Mouse (Mus musculus) midbrain, embryonic 13.5 days (tissue): ENCODE results near the gene Grip1. TPM values are rescaled to one million over a fixed set of nuclear protein-coding genes. Genes with fewer than 3 reads are reported as not detected.

ENCODE experiments used
- ATAC-seq: fragments of 200-750 bp; cut with Nextera tagmentation; 2 replicates; pipeline ENCODE4 v1.8.0; 2017; ENCODE audit warnings: mild to moderate bottlenecking, moderate TSS enrichment, moderate library complexity
- H3K27ac ChIP-seq: fragments of 300-500 bp; sonication (generic); 2 replicates; pipeline ENCODE4 v1.5.1; 2015; ENCODE audit warnings: inconsistent platforms, mild to moderate bottlenecking, moderate library complexity
- H3K27me3 ChIP-seq: fragments of 300-500 bp; sonication (generic); 2 replicates; pipeline ENCODE4 v1.6.1; 2015; ENCODE audit warnings: mild to moderate bottlenecking, inconsistent platforms
- H3K36me3 ChIP-seq: fragments of 300-500 bp; sonication (generic); 2 replicates; pipeline ENCODE4 v1.6.1; 2015; ENCODE audit warnings: mild to moderate bottlenecking, inconsistent platforms
- H3K4me1 ChIP-seq: fragments of 300-500 bp; sonication (generic); replicated peaks from 2 replicates; pipeline ENCODE4 v1.6.1; 2015; ENCODE audit warnings: inconsistent platforms
- H3K4me2 ChIP-seq: fragments of 300-500 bp; sonication (generic); replicated peaks from 2 replicates; pipeline ENCODE4 v1.6.1; 2015; ENCODE audit warnings: moderate library complexity, mild to moderate bottlenecking, inconsistent platforms
- H3K4me3 ChIP-seq: fragments of 300-500 bp; sonication (generic); replicated peaks from 2 replicates; pipeline ENCODE4 v1.5.1; 2015; ENCODE audit warnings: mild to moderate bottlenecking, inconsistent platforms
- H3K9ac ChIP-seq: fragments of 300-500 bp; sonication (generic); replicated peaks from 2 replicates; pipeline ENCODE4 v1.6.1; 2015; ENCODE audit warnings: mild to moderate bottlenecking, inconsistent platforms
- H3K9me3 ChIP-seq: fragments of 300-500 bp; sonication (generic); 2 replicates; pipeline ENCODE4 v1.6.1; 2016; ENCODE audit warnings: mild to moderate bottlenecking, inconsistent platforms
- whole genome bisulfite sequencing: fragments of 180-500 bp; shearing (Covaris S2); methylation state at CpG from one replicate; pipeline ENCODE4 v1.1.7; 2015; 5-methylcytosine and 5-hydroxymethylcytosine counted together
- polyA plus RNA-seq: library from polyadenylated mRNA; unstranded; fragments of >200 nt; fragmentation: Nextera tagmentation; extraction: Ambion mirVana; gene quantifications from 2 replicates; pipeline ENCODE4 v1.2.1, GENCODE M21; 2015

Gene Grip1
- polyA plus RNA-seq, 1 experiment from 2014 or later = 14.4 TPM

GRCm38 (mm10) chr10:119631966-119632365 is 178.3 kb downstream of the Grip1 start:
- H3K27me3 ChIP-seq = no peaks in the 10 kb centered on the region
- no peak for ATAC-seq
- WGBS = 82% methylated on average over 9 of the region's 9 CpGs
- H3K9ac ChIP-seq = no peak overlapping the region
- no peaks in the 10 kb centered on the region for H3K9me3 ChIP-seq
- no peak overlapping the region for H3K4me2 ChIP-seq
- no peaks in the 10 kb centered on the region for H3K36me3 ChIP-seq
- H3K4me1 ChIP-seq = 0 out of 2 replicates have a peak, but pooled peaks cover 5% of the 10 kb centered on the region
- no peak overlapping the region for H3K27ac ChIP-seq
- no peak overlapping the region for H3K4me3 ChIP-seq

GRCm38 (mm10) chr10:119634544-119634943 is 180.9 kb downstream of the Grip1 start:
- H3K9me3 ChIP-seq = no peaks in the 10 kb centered on the region
- H3K4me2 ChIP-seq = no peak overlapping the region
- H3K9ac ChIP-seq = no peak overlapping the region
- ATAC-seq = no peak
- H3K27ac ChIP-seq = no peak overlapping the region
- 78% methylated on average over 6 of the region's 6 CpGs for WGBS
- 0 out of 2 replicates have a peak, but pooled peaks cover 6% of the 10 kb centered on the region for H3K4me1 ChIP-seq
- no peaks in the 10 kb centered on the region for H3K36me3 ChIP-seq
- no peak overlapping the region for H3K4me3 ChIP-seq
- no peaks in the 10 kb centered on the region for H3K27me3 ChIP-seq

DNA sequence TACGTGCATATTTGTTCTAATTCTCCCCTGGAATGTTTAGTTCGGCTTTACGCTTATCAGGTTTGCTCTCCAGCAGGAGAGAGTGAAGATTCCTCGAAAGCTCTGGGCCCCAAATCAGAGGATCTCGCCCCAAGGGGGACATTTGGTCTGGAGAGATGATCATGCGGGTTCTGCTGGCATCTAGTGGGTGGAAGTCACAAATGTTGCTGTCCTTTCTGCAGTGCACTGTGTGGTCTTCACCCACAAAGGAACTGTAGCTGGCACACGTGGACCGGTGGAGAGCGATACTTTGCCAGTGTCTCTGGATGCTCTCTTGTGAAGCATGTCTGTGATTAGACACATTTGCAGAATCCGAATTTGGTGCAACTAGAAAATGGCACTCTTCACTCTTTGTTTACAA is 186.9 kb downstream of the Grip1 start:
- no peaks in the 10 kb centered on the region for H3K27me3 ChIP-seq
- H3K36me3 ChIP-seq = no peaks in the 10 kb centered on the region
- H3K4me2 ChIP-seq = no peak overlapping the region
- H3K4me3 ChIP-seq = no peak overlapping the region
- H3K27ac ChIP-seq = no peak overlapping the region
- H3K4me1 ChIP-seq = peaks cover 25% of the 10 kb centered on the region
- no peaks in the 10 kb centered on the region for H3K9me3 ChIP-seq
- ATAC-seq = peak; percentile 37; the same call in 1 of the 2 replicates
- no peak overlapping the region for H3K9ac ChIP-seq
- 86% methylated on average over 10 of the region's 10 CpGs for WGBS

- no peak overlapping the region for H3K9ac ChIP-seq
- no peaks in the 10 kb centered on the region for H3K27me3 ChIP-seq
- no peak; the same call in 1 of the 2 replicates for ATAC-seq
- no peak overlapping the region for H3K27ac ChIP-seq
- H3K36me3 ChIP-seq = no peaks in the 10 kb centered on the region
- H3K4me1 ChIP-seq = peaks cover 27% of the 10 kb centered on the region
- H3K4me3 ChIP-seq = no peak overlapping the region
- 55% methylated on average over 12 of the region's 12 CpGs for WGBS
- H3K9me3 ChIP-seq = no peaks in the 10 kb centered on the region
- no peak overlapping the region for H3K4me2 ChIP-seq
Observed at GRCm38 (mm10) chr10:119641011-119641410, 187.4 kb downstream of the Grip1 start.

GRCm38 (mm10) chr10:119644289-119644688 is 190.7 kb downstream of the Grip1 start:
- H3K4me2 ChIP-seq = no peak overlapping the region
- 37% methylated on average over 5 of the region's 5 CpGs for WGBS
- H3K9me3 ChIP-seq = no peaks in the 10 kb centered on the region
- H3K4me1 ChIP-seq = peaks cover 24% of the 10 kb centered on the region
- H3K27me3 ChIP-seq = no peaks in the 10 kb centered on the region
- no peak overlapping the region for H3K4me3 ChIP-seq
- no peaks in the 10 kb centered on the region for H3K36me3 ChIP-seq
- 0 out of 2 replicates have a peak overlapping the region, but pooled peaks have one; percentile 2 for H3K27ac ChIP-seq
- H3K9ac ChIP-seq = no peak overlapping the region
- 0 out of 2 replicates have a peak, but pooled peaks have one; percentile 46 for ATAC-seq

GRCm38 (mm10) chr10:119646500-119647439 is 193.1 kb downstream of the Grip1 start:
- H3K27me3 ChIP-seq = no peaks in the 10 kb centered on the region
- H3K4me1 ChIP-seq = peaks cover 30% of the 10 kb centered on the region
- H3K4me2 ChIP-seq = no peak overlapping the region
- no peak overlapping the region for H3K27ac ChIP-seq
- 65% methylated on average over 29 of the region's 29 CpGs for WGBS
- no peak overlapping the region for H3K4me3 ChIP-seq
- H3K9me3 ChIP-seq = no peaks in the 10 kb centered on the region
- H3K9ac ChIP-seq = no peak overlapping the region
- no peaks in the 10 kb centered on the region for H3K36me3 ChIP-seq
- 0 out of 2 replicates have a peak, but pooled peaks have one; percentile 35 for ATAC-seq

DNA sequence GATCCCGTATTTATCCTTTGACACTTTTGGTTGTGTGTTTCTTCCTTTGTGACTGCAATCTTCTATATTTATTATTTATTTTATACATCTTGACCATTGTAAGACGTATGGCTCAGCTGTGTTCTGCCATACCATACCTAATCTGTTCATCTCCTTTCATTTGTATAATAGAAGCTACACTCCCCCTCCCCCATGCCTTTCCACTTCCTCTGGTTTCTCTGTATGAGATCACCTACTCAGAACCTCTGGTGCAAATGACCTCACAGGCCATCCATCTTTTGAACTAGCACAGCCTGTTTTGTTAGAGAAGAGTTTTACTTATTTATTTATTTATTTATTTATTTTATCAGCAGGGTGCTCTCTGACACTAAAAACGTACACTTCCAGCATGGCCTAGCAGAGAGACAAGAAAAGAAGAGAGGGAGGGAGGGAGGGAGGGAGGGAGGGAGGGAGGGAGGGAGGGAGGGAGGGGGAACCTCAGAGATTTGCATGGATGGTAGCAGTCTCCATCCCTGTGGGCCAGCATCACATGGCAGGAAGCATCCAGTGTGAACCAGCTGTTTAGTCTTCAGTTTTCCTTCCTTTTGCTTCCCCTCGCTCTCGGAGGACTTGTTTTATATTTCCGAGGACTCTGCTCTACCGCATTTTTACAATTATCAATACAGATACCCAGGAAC is 207.2 kb downstream of the Grip1 start:
- ATAC-seq = 0 out of 2 replicates have a peak, but pooled peaks have one; percentile 56
- peaks cover 14% of the 10 kb centered on the region for H3K9me3 ChIP-seq
- no peak overlapping the region for H3K4me2 ChIP-seq
- no peak overlapping the region for H3K9ac ChIP-seq
- WGBS = 65% methylated on average over 7 of the region's 7 CpGs
- H3K36me3 ChIP-seq = no peaks in the 10 kb centered on the region
- H3K27me3 ChIP-seq = no peaks in the 10 kb centered on the region
- H3K27ac ChIP-seq = no peak overlapping the region
- peaks cover 18% of the 10 kb centered on the region for H3K4me1 ChIP-seq
- no peak overlapping the region for H3K4me3 ChIP-seq

DNA sequence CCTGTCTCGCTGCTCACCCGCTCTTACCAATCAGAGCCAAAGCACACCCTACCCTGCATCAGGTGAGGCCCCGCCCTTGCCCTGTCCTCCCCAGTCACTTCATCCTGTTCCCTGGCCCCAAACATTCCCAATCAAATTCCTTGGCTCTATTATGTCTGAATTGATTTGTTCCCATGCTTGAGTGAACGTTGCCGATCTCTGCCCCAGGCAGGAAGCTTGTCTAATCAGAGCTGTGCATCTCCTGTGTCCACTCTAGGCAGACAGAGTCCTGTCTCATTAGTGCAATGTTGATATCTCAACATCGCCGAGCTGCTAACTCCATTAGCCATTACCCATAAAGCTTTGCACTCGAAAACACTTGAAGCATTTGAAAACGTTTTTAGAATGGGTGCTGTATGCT is 210.0 kb downstream of the Grip1 start:
- no peak overlapping the region for H3K4me2 ChIP-seq

DNA sequence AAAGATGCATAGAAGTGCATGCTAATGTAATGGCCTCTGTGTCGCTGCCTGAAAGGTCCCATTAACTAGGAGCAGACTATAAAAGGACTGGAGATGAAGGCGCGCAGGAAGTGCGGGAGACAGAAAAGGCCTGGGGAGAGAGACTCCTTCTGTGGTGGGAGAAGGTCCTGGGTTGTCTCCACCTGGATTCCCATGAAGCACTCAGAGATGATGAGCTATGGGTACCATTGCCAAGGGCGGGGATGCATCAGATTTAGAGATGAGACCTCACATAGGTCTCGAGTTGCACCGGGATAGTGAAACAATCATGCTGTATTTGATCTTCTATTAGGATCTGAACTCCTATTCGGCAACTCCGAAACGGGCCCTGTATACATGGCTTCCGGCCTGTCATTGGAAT is 212.8 kb downstream of the Grip1 start:
- peaks cover 2% of the 10 kb centered on the region; the same call in 1 of the 2 replicates for H3K9me3 ChIP-seq
- no peak overlapping the region for H3K27ac ChIP-seq
- no peak for ATAC-seq
- H3K9ac ChIP-seq = no peak overlapping the region
- no peaks in the 10 kb centered on the region for H3K36me3 ChIP-seq
- no peak overlapping the region for H3K4me3 ChIP-seq
- H3K27me3 ChIP-seq = no peaks in the 10 kb centered on the region
- 82% methylated on average over 11 of the region's 11 CpGs for WGBS
- H3K4me2 ChIP-seq = no peak overlapping the region
- H3K4me1 ChIP-seq = peaks cover 9% of the 10 kb centered on the region

More for the DNA sequence above, 210.0 kb downstream of the Grip1 start:
- Histone ChIP-seq H3K4me3 (no peak overlapping the region), H3K27ac (no peak overlapping the region), H3K9ac (no peak overlapping the region), H3K4me1 (peaks cover 21% of the 10 kb centered on the region), H3K36me3 (no peaks in the 10 kb centered on the region), H3K27me3 (no peaks in the 10 kb centered on the region), H3K9me3 (peaks cover 2% of the 10 kb centered on the region; the same call in 1 of the 2 replicates)
- no peak for ATAC-seq
- 79% methylated on average over 9 of the region's 9 CpGs for WGBS

GRCm38 (mm10) chr10:119670456-119670855 is 216.8 kb downstream of the Grip1 start:
- Histone ChIP-seq H3K27ac (no peak overlapping the region), H3K9me3 (no peaks in the 10 kb centered on the region), H3K4me2 (no peak overlapping the region), H3K4me1 (0 out of 2 replicates have a peak, but pooled peaks cover 7% of the 10 kb centered on the region), H3K27me3 (no peaks in the 10 kb centered on the region), H3K4me3 (no peak overlapping the region), H3K9ac (no peak overlapping the region), H3K36me3 (no peaks in the 10 kb centered on the region)
- WGBS = 62% methylated on average over 7 of the region's 7 CpGs
- ATAC-seq = no peak

DNA sequence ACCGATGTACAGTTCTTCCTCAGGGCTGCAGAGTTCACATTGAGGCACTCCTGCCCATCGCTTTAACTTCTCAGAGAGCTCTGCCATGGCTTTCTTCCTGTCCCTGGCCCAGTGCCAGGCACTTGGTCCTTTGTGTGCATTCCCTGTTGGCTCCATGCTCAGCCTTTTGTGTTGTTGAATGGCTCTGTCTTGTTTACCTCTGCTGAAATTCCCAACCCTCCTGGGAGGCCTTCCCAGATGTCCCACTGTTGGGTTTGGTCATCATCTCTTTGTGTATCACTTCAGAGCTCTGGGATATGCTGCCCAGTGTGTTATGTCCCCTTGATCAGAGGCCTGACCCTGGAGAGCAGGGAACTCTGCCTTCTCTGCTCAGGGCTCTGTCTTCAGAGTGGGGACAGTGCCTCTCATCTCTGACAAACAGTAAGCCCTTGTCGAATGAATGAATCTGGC is 230.8 kb downstream of the Grip1 start:
- H3K4me1 ChIP-seq = peaks cover 35% of the 10 kb centered on the region
- 35% methylated on average over 3 of the region's 3 CpGs for WGBS
- no peak overlapping the region for H3K4me3 ChIP-seq
- H3K9ac ChIP-seq = no peak overlapping the region
- ATAC-seq = peak; percentile 78
- H3K27ac ChIP-seq = peak overlapping the region; percentile 40
- H3K27me3 ChIP-seq = no peaks in the 10 kb centered on the region
- H3K9me3 ChIP-seq = no peaks in the 10 kb centered on the region
- no peaks in the 10 kb centered on the region for H3K36me3 ChIP-seq
- 0 out of 2 replicates have a peak overlapping the region, but pooled peaks have one; percentile 1 for H3K4me2 ChIP-seq
